Mouse (Mus musculus) c-Kit-positive CD71-positive TER-119-positive erythroid progenitor cells, embryonic 14.5 days (primary cell): ENCODE measurements around the gene Trp53tg5.

Experiments used
- DNase-seq: peaks from one replicate; pipeline ENCODE4 v3.0.0-alpha.2; 2013; ENCODE audit warnings: low spot score

Gene Trp53tg5

DNA sequence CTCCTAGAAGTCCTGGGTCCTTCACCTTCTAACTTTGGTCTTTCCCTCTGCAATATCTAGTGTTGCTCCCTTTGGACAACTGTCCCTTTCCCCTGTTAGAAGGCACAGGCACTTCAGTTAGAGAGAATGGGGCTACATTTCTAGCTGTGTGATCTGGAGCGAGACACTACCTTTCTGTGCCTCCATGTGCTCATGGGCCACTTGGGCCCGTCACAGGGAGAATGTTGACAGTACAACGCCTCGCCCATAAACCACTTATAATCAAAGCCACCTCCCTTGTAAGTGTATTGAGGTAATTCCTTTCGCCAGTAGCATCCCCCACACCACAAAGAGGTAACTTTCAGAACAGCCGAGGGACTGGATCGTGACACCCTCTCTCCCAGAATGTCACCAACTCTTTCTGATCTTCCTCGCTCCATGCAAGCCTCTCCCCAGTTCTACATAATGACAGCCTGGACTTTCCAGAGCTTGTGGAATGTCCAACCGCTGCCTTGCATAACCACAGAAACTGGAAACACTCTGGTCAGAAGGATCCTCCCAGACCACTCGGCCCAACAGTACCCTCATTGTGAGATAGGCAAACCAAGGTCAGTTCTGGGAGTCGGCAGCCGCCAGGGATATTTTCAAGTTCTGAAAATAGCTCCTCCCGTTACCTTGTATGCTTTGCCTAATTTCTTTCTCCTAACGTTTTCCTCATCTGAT lies 24.0 kb downstream of the Trp53tg5 start:
- DNase-seq: no peak

DNA sequence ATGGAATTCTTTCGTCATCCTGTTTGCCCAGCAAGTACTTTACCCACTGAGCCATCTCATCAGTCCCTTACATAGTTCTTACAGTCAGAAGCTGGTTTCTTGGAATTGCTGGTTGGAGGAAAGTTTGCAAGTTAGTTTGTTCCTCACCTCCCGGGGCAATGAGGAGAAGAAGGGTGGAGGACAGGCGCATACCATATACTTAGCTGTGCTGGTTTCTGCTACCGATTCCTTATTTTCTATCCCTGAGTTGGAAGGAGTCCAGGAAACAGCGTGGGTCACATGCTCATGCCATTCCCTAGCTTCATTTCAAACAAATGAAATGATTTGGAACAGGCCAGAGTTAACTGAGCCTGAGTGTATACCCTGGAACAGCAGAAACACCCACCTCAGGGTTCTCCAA lies 24.6 kb downstream of the Trp53tg5 start:
- no peak for DNase-seq

DNA sequence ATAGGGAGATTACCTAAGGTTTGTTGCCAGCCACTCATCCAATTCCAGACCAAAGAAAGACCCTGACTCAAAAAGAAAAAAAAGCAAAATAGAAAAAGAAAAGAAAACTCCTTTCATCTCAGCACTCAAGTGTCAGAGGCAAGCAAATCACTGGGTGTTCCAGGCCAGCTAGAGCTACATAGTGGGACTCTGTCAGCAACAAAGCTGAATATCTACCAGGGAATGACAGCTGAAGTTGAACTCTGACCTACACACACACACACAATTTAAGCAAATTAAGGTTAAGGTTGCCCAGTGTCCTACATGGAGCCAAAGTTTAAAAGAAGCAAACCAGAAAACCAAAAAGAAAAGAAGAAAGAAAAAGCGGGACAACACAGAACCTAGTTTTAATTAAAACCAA lies 25.4 kb downstream of the Trp53tg5 start:
- DNase-seq: no peak

DNA sequence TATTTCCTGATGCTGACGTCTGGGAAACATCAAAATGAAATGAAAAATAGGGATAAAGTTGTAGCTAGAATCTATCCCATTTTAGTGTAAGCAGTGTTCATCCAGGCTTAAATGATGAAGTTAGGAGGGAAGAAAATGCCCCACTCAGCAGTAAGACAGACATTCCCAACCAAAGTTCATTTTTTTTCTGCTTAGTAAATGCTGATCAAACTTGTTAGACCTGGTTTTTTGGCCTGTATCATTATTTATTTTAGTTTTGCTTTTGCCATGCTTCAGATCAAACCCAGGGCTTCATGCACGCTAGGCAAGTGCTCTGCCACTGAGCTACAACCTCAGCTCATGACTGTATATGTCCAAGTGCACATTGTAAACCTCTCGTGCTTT lies 27.4 kb downstream of the Trp53tg5 start:
- DNase-seq: no peak

DNA sequence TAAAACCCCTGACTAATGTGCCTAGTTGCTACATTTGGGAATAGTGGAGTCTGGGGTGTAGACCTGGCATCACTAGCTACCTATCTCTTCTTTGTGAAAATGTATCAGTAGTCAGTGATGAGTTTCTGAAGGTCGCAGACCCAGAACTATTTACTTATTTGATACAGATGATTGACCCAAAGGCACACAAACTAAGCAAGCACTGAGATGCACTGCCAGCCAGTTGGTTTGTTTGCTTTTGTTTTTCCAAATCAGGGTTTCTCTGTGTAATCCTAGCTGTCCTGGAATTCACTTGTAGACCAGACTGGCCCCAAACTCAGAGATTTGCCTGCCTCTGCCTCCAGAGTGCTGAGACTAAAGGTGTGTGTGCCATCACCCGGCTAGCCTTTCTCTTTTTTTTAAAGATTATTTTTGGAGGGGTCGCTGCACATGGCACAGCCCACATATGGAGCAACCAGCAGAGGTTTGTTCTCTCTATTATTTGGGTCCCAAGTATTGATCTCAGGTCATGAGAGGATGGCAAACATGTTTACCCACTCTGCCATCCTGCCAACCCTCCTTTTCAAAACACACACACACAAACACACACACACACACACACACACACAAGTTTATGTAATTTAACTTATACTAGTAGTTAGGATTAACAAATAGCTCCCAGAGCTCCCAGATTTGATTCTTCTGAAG lies 28.0 kb downstream of the Trp53tg5 start:
- DNase-seq: no peak

DNA sequence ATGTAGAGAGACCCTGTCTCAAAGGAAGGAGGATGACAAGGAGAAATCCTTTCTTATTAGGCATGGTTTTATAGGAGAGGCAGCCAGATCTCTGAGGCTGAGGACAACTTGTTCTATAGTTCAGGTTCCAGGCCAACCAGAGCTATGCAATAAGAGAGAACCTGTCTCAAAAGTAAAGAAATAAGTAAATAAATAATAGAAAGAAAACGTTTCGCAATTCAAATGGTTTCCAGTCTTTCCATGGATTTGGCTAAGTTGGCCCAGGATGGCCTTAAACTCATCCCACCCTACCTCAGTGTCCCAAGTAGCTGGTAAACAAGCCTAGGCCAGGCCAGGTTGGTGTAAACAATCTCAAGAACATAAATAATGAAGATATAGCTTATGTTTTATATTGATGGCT lies 28.8 kb downstream of the Trp53tg5 start:
- no peak for DNase-seq

DNA sequence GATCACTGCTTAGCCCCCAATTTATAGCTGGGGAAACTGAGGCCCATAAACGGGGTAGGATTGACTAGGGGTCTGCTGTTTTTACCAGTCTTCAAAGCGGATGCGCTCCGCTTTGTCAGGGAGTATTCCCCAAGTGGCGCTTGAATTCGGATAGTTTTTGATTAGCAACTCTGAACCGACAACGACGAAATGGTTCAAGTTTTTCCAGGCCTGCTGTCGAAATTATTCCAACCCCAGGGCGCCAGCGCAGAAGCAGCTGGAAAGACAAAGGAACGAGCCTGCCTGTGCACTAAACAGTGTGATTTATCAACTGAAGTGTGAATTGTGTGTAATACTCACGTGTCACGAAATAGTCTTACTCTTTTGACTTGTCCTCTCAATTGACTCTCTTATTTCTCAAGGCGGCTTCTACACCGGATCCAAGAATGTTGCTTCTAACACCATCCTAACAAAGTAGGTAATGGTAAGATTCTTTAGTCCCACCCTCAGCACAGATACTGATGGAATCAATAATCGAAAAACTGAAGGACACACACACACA lies 30.0 kb downstream of the Trp53tg5 start, which contains the start of gene Sdc4:
Sdc4 (minus strand) TSS at position 428 of the 541 bp plus-strand sequence.
- DNase-seq: no peak

DNA sequence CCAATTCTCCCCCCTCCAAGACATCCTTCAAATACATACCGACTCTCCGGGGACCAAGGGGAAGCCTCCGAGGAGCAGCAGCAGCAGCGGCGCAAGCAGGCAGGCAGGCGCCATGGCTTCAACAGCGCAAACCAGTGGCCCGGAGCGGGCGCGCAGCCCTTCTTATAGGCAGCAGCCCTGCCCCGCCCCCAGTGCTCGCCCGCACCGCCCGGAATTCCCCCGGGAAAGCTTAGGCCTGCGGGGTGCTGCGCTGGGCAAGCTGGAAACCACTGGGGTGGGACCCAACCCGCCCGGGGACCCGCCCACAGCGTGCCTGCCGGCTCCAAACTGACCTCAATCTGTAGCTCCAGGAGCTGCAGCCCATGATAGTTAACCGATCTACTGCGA lies 30.5 kb downstream of the Trp53tg5 start:
- DNase-seq: no peak

DNA sequence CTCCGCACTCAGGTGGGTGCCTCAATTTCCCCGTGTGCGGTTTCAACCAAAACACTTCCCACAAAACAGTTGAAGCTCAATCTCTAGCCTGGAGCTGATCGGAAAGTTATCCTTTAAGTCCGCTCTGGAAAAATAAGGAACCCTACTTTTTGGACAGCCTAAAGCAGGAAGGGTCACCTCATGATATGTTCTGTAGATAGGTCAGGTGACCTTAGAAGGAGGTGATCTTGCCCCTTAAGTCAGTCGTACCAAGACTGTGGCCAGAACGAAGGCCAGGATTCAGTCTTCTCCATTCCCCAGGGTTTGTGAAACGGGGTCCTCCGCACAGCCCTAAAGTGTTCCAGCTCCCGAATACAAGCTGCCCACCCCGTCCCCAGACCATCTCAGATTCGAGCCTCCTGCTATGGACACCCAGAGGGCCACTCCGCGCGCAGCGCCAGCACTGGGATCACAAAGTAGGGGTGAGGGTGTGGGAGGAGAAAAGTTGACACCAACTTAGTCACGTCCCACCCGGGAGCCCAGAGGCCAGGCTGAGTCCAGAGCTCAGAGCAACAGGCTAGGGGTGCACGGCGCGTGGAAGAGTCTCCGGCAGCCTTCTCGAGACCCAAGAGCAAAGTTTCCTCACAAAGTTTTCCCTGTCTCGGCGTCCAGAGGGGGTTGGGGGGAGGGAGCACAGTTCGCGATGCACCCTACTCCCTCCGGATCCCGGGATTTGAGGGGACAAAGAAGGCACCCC lies 31.0 kb downstream of the Trp53tg5 start:
- DNase-seq: no peak

DNA sequence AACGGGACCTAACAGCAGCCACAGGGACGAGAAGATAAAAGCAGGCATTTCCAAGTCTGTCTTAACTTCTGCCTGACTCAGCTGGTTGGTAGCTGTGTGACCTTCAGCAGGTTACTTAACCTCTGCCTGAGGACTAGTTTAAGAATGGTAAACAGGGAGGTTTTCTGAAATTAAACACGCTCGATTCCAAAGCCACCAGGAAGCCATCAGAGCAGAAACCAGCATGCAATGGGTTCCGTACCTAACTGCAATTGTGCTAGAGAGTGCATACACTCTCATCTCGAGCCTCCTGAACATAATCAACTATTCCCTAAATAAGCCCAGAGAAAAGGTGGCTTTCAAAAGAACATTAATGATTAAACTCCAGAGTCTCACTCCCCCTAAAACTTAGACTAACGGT lies 31.8 kb downstream of the Trp53tg5 start:
- DNase-seq: no peak

DNA sequence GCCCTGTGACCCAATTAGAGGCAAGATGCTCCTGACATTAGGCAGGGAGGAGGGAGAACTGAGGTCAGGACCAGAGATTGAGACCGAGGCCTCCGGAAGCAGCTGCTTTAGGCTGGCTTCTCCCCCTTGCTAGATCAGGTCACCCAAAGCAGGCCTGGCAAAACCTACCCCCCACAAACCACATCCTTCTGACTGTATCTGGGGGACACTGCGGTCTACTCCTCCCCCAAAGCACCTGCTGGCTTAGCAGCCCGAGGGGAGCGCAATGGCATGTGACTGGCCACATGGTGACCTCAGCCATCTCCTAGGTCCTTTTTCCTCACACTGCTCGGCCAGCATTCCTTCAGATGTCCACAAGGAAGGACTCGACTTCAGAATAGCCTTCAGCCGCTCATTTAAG lies 32.4 kb downstream of the Trp53tg5 start:
- DNase-seq: no peak

DNA sequence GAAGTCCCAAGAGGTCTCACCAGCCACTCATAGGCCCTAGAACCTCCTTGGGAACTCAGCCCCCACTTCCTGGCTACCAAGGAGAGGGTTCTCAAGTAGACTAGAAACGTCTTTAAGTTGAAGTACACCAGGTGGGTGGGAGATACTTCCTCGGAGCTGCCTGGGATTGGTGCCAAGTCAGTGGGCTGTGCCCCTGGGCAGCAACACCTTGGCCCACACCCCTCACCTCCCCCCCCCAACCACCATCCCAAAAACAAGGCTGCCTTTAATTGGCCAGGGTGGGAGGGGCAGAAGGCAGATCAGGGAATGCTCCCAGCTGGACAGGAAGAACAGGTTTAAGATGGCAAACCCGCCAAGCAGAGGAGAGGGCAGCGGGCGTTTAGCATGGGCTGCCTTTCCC lies 33.2 kb downstream of the Trp53tg5 start:
- no peak for DNase-seq

DNA sequence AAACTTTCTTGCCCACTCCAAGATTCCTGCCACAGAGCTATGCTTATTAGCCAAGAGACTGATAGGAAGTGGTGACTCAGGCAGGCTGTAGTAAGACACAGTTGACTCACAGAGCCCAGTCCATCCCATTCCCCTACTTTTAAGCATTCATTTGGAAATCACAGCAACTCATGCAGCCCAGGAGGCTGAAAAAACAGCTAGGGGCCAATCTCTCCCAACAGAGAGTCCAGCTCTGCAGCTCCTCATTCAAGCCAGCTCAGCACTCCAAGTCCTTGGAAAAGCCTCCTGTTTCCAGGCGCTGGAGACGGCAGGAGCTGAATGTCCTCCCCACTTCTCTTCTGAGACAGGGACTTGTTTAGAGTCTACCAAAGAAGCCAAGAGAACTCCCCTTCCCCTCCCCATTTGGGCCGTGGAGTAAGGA lies 34.5 kb downstream of the Trp53tg5 start:
- no peak for DNase-seq

DNA sequence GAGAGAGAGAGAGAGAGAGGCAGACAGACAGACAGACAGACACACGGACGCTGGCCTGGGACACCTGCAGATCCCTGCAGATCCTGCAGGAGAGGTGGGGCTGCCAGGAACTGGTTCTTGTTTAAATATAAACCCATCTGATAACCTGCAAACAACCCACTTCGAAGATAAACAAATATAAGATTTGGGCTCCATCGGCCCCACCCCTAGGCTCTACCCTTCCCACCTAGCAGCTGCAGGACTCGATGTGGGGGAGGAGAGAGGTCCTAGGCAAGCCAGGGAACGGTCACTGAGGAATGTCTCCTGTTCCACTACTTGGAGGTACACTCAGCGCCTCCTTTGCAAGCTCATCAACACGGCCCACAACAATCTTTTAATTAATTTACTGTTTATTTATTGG lies 35.3 kb downstream of the Trp53tg5 start:
- DNase-seq: no peak

DNA sequence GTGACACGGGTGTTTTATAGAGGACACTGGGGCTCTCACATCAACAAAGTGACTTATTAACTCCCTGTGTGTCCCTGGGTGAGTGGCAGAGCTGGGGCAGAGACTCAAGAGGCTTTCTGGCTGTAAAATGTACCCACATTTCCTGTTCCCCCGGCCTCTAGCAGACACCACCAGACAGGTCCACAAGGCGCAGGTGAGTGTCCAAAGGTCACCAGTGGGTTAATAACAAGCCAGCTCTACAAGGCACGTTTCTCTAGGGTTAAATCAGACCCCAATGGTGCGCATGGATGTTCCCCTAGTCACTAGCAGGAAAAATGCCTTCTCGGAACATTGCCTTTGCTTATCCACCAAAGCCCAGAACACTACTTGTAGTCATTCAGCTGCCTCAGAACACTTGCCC lies 35.8 kb downstream of the Trp53tg5 start:
- no peak for DNase-seq

DNA sequence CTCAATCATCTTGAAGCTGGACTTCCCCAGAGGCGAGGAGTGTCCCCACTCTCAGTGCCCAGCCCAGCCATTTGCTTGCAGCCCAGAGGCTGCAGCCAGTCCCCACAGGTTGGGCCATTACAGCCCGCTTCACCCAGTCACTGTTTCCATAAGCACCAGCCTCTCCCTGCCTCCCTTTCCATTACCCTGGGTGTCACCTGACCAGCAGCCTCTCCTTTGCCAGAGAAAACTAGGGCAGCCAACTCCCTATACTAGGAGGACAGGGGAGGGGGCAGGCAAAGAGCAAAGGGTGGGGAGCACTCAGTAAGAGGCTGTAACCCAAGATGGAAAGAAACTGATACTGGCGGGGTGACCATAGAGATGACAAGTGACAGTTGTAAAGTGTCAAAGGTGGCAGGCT lies 36.6 kb downstream of the Trp53tg5 start:
- no peak for DNase-seq

DNA sequence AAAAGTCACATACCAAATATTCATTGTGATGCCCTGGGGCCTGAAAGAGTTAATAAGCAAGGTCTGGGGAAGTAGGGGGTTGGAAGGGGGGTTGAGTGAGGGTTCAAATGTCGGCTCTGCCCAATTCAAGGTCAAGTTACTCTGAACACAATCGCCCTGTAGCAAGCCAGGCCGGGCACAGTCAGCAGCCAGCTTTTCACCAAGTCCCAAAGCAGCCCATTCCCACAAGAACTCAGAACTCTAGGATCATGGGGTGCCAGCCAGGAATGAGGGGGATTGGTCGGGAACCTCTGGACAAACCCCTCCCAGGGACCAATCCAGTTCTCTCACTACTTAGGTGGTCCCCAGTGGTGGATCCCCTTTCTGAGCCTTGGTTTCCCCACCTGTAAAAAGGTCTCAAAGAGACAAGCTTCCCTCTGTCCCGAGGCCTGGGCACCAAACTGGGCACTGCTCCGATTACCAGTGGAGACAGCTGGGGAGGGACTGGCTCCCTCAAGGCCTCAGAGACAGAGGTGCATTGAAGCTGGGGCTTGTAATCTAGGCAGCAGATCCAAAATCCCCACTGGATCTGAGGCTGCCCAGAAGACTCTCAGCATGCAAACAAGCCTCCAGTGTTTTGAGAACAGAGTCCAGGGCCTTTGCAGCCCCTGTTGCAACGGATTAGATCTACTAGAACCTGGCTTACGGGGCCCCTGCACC lies 37.2 kb downstream of the Trp53tg5 start:
- DNase-seq: no peak

DNA sequence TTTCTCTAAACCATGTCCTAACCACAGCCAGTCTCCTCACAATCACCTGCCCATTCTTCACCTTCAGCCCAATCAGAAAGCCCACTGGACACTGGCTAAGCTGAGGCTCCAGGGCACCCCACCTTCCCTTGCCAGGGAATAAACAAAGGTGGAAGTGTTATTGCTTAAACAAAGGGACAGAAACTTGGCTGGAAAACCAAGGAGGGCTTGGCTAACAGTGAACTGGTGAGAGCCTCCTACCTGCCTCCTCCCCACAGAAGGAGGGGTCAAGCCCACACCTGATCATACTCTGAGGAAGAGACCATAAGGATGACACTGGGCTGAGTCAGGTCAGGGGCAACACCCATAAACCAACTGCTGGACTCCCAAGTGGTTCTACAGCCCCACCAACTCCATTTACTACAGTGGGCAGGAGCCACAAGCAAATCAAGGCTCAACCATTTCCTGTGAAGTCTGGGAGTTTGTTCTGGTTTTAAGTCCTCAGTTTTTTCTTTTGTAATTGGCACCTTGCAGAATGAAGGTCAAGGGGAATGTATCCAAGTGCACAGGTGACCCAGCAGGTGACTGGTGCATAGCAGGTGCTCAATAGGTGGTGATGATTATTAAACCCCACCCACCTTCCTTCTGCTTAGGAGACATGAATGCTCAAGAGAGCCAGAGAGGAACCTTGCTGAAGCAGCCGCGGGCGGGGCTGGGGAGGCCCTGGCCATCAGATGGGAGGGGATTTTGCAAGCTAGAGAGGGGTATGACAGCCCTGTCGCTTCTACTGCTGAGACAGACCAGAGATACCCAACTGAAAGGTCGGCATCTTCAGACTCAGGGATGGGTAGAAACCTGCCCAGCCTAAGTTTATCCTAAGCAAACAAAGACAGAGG lies 38.1 kb downstream of the Trp53tg5 start:
- DNase-seq: no peak

DNA sequence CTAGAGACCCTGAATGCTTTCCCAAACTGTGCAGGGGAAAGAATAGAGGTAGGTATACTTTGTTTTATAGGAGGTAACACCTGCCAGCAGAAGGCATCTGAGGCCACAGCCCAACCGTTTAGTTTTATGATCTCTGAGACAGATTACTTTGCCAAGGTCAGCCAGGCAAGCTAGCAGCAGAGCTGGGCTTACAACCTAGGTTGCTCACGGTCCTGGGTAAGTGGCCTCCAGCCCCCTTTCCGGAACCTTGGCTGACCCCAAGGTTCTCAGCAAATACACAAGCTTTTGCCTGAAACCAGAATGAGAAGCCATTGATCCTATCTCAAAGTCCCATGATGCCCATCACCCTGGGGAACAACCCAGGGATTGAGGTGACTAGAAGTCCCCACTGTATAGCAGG lies 38.8 kb downstream of the Trp53tg5 start:
- DNase-seq: no peak

DNA sequence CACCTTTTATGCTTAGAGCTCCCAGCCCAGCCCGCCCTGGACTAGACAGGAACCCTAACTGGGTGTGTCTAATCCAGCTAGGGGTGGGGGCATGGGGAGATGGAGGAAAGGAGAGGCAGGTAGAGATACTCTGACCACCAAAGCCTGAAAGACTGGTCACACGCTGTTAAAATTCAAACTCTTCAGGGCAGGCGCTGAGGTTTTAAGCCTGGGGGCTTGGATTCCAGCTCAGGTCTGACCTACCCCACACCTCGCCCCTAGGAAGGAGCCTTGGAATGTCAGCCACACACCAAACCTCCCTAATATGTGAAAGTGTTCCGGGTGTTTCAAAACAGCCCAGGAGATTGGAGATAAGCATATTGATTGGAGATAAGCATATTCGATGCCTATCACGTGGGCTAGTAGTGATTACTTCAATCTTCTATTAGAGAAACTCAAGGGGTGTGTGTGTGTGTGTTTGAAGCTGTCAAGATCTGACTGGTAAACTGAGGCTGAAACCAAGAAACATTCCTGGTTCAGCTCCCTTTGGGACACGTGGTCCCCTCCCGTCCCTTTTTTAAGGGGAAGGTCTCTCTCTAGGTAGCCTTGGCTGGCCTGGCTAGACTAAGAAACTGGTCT lies 40.1 kb downstream of the Trp53tg5 start:
- no peak for DNase-seq
